Mouse (Mus musculus): Measurements from ENCODE around the gene Myo9a. TPM values are rescaled to one million over a fixed set of nuclear protein-coding genes. Genes with fewer than 3 reads are reported as not detected.

Gene Myo9a
- polyA plus RNA-seq, 1 experiment = 24.5 TPM

GRCm38 (mm10) chr9:59949511-59949910 is 198.8 kb downstream of the Myo9a start:
- H3K36me3 ChIP-seq (ENCODE audit: control insufficient read depth, insufficient read depth, low read length, poor library complexity, severe bottlenecking) = no peaks in the 10 kb centered on the region
- H3K4me3 ChIP-seq (ENCODE audit: low read depth, low read length) = no peak overlapping the region
- no peaks in the 10 kb centered on the region for H3K27me3 ChIP-seq (ENCODE audit: control insufficient read depth, insufficient read depth, low read length, poor library complexity, severe bottlenecking)
- no peaks in the 10 kb centered on the region for H3K9me3 ChIP-seq (replicated peaks; ENCODE audit: control insufficient read depth, insufficient read depth, low read length, poor library complexity, severe bottlenecking)
- TF ChIP-seq EP300 (IDR thresholded peaks at IDR 0.05; ENCODE audit: insufficient read depth, low read depth, low read length) (no peak), CTCF (IDR thresholded peaks at IDR 0.05; ENCODE audit: low read depth, low read length) (no peak), POLR2A (IDR thresholded peaks at IDR 0.05; ENCODE audit: insufficient read depth, low read length) (no peak)
- no peak overlapping the region for H3K27ac ChIP-seq (ENCODE audit: insufficient read depth, low read length)
- no peaks in the 10 kb centered on the region for H3K4me1 ChIP-seq (ENCODE audit: control insufficient read depth, insufficient read depth, low read length)
- H3K9ac ChIP-seq (ENCODE audit: low read depth, poor library complexity, severe bottlenecking) = no peak overlapping the region

GRCm38 (mm10) chr9:59949981-59950380 is 199.3 kb downstream of the Myo9a start:
- Histone ChIP-seq H3K36me3 (ENCODE audit: control insufficient read depth, insufficient read depth, low read length, poor library complexity, severe bottlenecking) (no peaks in the 10 kb centered on the region), H3K27me3 (ENCODE audit: control insufficient read depth, insufficient read depth, low read length, poor library complexity, severe bottlenecking) (no peaks in the 10 kb centered on the region), H3K4me1 (ENCODE audit: control insufficient read depth, insufficient read depth, low read length) (no peaks in the 10 kb centered on the region), H3K9ac (ENCODE audit: low read depth, poor library complexity, severe bottlenecking) (no peak overlapping the region), H3K27ac (ENCODE audit: insufficient read depth, low read length) (no peak overlapping the region), H3K9me3 (replicated peaks; ENCODE audit: control insufficient read depth, insufficient read depth, low read length, poor library complexity, severe bottlenecking) (no peaks in the 10 kb centered on the region), H3K4me3 (ENCODE audit: low read depth, low read length) (no peak overlapping the region)
- TF ChIP-seq CTCF (IDR thresholded peaks at IDR 0.05; ENCODE audit: low read depth, low read length) = no peak
- no peak for TF ChIP-seq POLR2A (IDR thresholded peaks at IDR 0.05; ENCODE audit: insufficient read depth, low read length)
- TF ChIP-seq EP300 (IDR thresholded peaks at IDR 0.05; ENCODE audit: insufficient read depth, low read depth, low read length) = no peak

DNA sequence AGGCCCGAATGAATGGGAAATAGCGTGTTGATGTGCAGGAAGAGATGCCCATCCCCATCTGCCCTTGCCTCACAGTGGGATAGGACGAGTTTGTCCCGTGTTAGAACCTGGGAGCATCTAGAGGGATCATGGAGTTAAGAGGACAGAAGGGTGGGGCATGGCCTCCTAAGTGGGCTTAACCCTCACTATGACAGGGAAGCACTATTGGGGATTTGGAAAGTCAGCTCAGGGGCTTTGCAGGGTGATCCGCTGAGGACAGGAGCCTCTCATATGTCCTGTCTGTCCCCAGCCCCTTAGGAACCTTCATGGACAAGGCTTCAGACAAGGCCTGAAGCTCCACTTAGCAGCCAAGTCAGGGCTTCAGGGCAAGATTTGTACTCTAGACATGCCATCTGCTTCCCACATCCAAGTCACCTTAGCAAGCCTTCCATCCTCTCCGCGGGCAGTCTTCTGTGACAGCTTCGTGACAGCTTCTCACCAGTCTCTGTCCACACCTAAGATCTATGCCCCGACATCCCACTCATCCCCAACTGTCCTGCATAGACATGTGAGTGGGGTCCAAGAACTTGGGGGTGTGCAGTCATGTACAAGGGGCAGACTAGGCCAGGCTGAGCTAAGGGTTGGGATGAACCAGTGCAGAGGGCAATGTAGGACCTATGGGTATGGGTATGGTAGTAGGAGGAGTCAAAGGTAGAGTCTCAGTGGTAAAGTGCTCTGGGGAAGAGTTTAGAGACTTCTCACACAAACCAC is 200.5 kb downstream of the Myo9a start:
- Histone ChIP-seq H3K27me3 (ENCODE audit: control insufficient read depth, insufficient read depth, low read length, poor library complexity, severe bottlenecking) (no peaks in the 10 kb centered on the region), H3K9ac (ENCODE audit: low read depth, poor library complexity, severe bottlenecking) (no peak overlapping the region), H3K27ac (ENCODE audit: insufficient read depth, low read length) (no peak overlapping the region), H3K4me1 (ENCODE audit: control insufficient read depth, insufficient read depth, low read length) (no peaks in the 10 kb centered on the region), H3K9me3 (replicated peaks; ENCODE audit: control insufficient read depth, insufficient read depth, low read length, poor library complexity, severe bottlenecking) (no peaks in the 10 kb centered on the region), H3K36me3 (ENCODE audit: control insufficient read depth, insufficient read depth, low read length, poor library complexity, severe bottlenecking) (no peaks in the 10 kb centered on the region), H3K4me3 (ENCODE audit: low read depth, low read length) (no peak overlapping the region)
- no peak for TF ChIP-seq EP300 (IDR thresholded peaks at IDR 0.05; ENCODE audit: insufficient read depth, low read depth, low read length)
- TF ChIP-seq CTCF (IDR thresholded peaks at IDR 0.05; ENCODE audit: low read depth, low read length) = no peak
- TF ChIP-seq POLR2A (IDR thresholded peaks at IDR 0.05; ENCODE audit: insufficient read depth, low read length) = no peak

- Histone ChIP-seq H3K9me3 (replicated peaks; ENCODE audit: control insufficient read depth, insufficient read depth, low read length, poor library complexity, severe bottlenecking) (no peaks in the 10 kb centered on the region), H3K27ac (ENCODE audit: insufficient read depth, low read length) (no peak overlapping the region), H3K4me1 (ENCODE audit: control insufficient read depth, insufficient read depth, low read length) (no peaks in the 10 kb centered on the region), H3K4me3 (ENCODE audit: low read depth, low read length) (no peak overlapping the region), H3K36me3 (ENCODE audit: control insufficient read depth, insufficient read depth, low read length, poor library complexity, severe bottlenecking) (no peaks in the 10 kb centered on the region), H3K27me3 (ENCODE audit: control insufficient read depth, insufficient read depth, low read length, poor library complexity, severe bottlenecking) (no peaks in the 10 kb centered on the region), H3K9ac (ENCODE audit: low read depth, poor library complexity, severe bottlenecking) (no peak overlapping the region)
- TF ChIP-seq POLR2A (IDR thresholded peaks at IDR 0.05; ENCODE audit: insufficient read depth, low read length) (no peak), CTCF (IDR thresholded peaks at IDR 0.05; ENCODE audit: low read depth, low read length) (no peak)
These were observed 201.2 kb downstream of the Myo9a start for GRCm38 (mm10) chr9:59951943-59952342.

DNA sequence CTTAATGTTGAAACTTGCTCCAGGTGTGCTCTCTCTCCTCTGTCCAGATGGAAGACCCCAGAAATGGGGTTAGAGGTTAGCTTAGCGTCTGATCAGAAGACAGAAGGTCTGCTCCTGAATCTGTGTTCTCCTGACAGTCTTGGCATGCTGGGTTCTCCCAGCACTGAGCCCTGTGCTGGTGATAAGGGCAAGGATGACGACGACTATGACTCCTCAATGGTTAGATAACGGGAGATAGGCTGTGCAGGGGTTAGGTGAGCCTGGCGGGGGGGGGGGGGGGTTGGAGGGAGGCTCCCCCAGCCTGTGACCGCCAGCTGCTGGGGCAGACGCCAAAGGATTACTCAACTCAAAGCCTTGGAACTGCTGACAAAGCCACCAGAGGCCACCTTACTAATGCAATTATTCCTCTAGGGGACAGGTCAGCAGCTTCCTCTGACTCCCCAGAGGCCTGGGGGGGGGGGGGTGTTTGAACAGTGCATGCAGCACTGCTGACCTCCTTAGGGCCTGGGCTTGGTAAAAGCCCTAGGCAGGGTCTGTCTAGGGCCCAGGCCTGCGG is 201.9 kb downstream of the Myo9a start:
- H3K4me3 ChIP-seq (ENCODE audit: low read depth, low read length) = no peak overlapping the region
- no peak overlapping the region for H3K27ac ChIP-seq (ENCODE audit: insufficient read depth, low read length)
- no peak for TF ChIP-seq EP300 (IDR thresholded peaks at IDR 0.05; ENCODE audit: insufficient read depth, low read depth, low read length)
- TF ChIP-seq CTCF (IDR thresholded peaks at IDR 0.05; ENCODE audit: low read depth, low read length) = no peak
- no peak for TF ChIP-seq POLR2A (IDR thresholded peaks at IDR 0.05; ENCODE audit: insufficient read depth, low read length)
- no peaks in the 10 kb centered on the region for H3K4me1 ChIP-seq (ENCODE audit: control insufficient read depth, insufficient read depth, low read length)
- no peak overlapping the region for H3K9ac ChIP-seq (ENCODE audit: low read depth, poor library complexity, severe bottlenecking)
- H3K27me3 ChIP-seq (ENCODE audit: control insufficient read depth, insufficient read depth, low read length, poor library complexity, severe bottlenecking) = no peaks in the 10 kb centered on the region
- H3K36me3 ChIP-seq (ENCODE audit: control insufficient read depth, insufficient read depth, low read length, poor library complexity, severe bottlenecking) = no peaks in the 10 kb centered on the region
- no peaks in the 10 kb centered on the region for H3K9me3 ChIP-seq (replicated peaks; ENCODE audit: control insufficient read depth, insufficient read depth, low read length, poor library complexity, severe bottlenecking)

GRCm38 (mm10) chr9:59953556-59953955 is 202.9 kb downstream of the Myo9a start:
- TF ChIP-seq EP300 (IDR thresholded peaks at IDR 0.05; ENCODE audit: insufficient read depth, low read depth, low read length) (no peak), POLR2A (IDR thresholded peaks at IDR 0.05; ENCODE audit: insufficient read depth, low read length) (no peak), CTCF (IDR thresholded peaks at IDR 0.05; ENCODE audit: low read depth, low read length) (no peak)

More at GRCm38 (mm10) chr9:59953556-59953955, 202.9 kb downstream of the Myo9a start:
- Histone ChIP-seq H3K27me3 (ENCODE audit: control insufficient read depth, insufficient read depth, low read length, poor library complexity, severe bottlenecking) (no peaks in the 10 kb centered on the region), H3K9me3 (replicated peaks; ENCODE audit: control insufficient read depth, insufficient read depth, low read length, poor library complexity, severe bottlenecking) (no peaks in the 10 kb centered on the region), H3K36me3 (ENCODE audit: control insufficient read depth, insufficient read depth, low read length, poor library complexity, severe bottlenecking) (no peaks in the 10 kb centered on the region), H3K4me3 (ENCODE audit: low read depth, low read length) (no peak overlapping the region), H3K27ac (ENCODE audit: insufficient read depth, low read length) (no peak overlapping the region), H3K4me1 (ENCODE audit: control insufficient read depth, insufficient read depth, low read length) (no peaks in the 10 kb centered on the region), H3K9ac (ENCODE audit: low read depth, poor library complexity, severe bottlenecking) (no peak overlapping the region)
